Comparison of ENCODE assay signal across 19 mouse cellular contexts in the genomic region with DNA sequence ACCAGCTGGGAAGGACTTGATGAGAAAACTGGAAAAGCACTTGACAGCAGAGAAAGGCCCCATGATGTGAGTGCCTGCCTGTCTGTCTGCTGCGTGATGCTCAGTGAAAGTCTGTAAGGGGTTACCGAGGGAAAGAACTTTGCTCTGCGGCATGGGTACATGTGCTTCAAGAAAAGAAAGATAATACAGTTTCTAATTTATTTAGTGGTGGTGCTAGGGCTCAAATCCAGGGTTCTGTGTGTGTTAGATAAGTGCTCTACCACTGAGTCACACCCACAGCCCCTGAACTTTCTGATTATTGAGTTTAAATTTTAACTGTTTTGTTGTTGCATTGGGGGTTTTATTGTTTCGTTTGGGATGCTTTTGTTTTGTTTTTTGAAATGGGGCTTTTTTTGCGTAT. TPM values are rescaled to one million over a fixed set of nuclear protein-coding genes. Genes with fewer than 3 reads are reported as not detected.
DNase-seq lines count a peak whose midpoint lies in the region; ATAC-seq and TF ChIP-seq lines count a peak whose summit lies in the region.
"Had no signal": no experiment of that assay in that cellular context is flagged by ENCODE, and none has a peak within 500 bp of the region (broad histone marks: within the 10 kb centered on the region; RNA-seq: fewer than 3 reads in every experiment).

No protein-coding gene starts in this region.

- TF ChIP-seq CTCF in G1E (IDR thresholded peaks at IDR 0.05; ENCODE audit: low read depth, low read length) = no peak
- no peak for TF ChIP-seq CTCF in liver, postnatal 0 days (IDR thresholded peaks at IDR 0.05; ENCODE audit: low read depth)
- no peak for TF ChIP-seq CTCF in layer of hippocampus, adult 2 months (conservative IDR thresholded peaks at IDR 0.05)

- TF ChIP-seq EP300 in liver, postnatal 0 days (IDR thresholded peaks at IDR 0.05; ENCODE audit: low read depth) = peak; percentile 90

- H3K27ac ChIP-seq in liver, postnatal 0 days (ENCODE audit: low read depth) = peak overlapping the region; percentile 77
- H3K27ac ChIP-seq in layer of hippocampus, adult 2 months = no peak overlapping the region
- H3K27ac ChIP-seq: heart, adult 2 months; heart, embryonic 15.5 days; kidney, postnatal 0 days; limb, embryonic 15.5 days; neural tube, embryonic 15.5 days had no signal

- peak overlapping the region; percentile 48; the same call in 1 of the 2 replicates for H3K4me3 ChIP-seq in G1E (ENCODE audit: low read depth, low read length)
- H3K4me3 ChIP-seq in liver, postnatal 0 days (ENCODE audit: low read depth, low read length) = peak overlapping the region; percentile 68; the same call in 1 of the 2 replicates
- no peak overlapping the region for H3K4me3 ChIP-seq in layer of hippocampus, adult 2 months
- H3K4me3 ChIP-seq: heart, adult 2 months; heart, embryonic 15.5 days; limb, embryonic 15.5 days; neural tube, embryonic 15.5 days had no signal

- peaks cover 78% of the 10 kb centered on the region for H3K36me3 ChIP-seq in G1E (replicated peaks)
- peaks cover 42% of the 10 kb centered on the region for H3K36me3 ChIP-seq in liver, postnatal 0 days (replicated peaks; ENCODE audit: insufficient read depth, low read length)
- H3K36me3 ChIP-seq: neural tube, embryonic 15.5 days had no signal

- H3K9me3 ChIP-seq in G1E (replicated peaks) = no peaks in the 10 kb centered on the region
- H3K9me3 ChIP-seq in liver, postnatal 0 days (ENCODE audit: low read length) = no peaks in the 10 kb centered on the region
- H3K9me3 ChIP-seq: heart, embryonic 15.5 days; limb, embryonic 15.5 days; neural tube, embryonic 15.5 days had no signal

- H3K4me1 ChIP-seq in G1E (ENCODE audit: insufficient read depth, low read depth, low read length) = peaks cover 78% of the 10 kb centered on the region
- peaks cover 18% of the 10 kb centered on the region for H3K4me1 ChIP-seq in liver, postnatal 0 days (ENCODE audit: insufficient read depth)

- no peak overlapping the region; the same call in 1 of the 2 replicates for H3K9ac ChIP-seq in liver, postnatal 0 days (replicated peaks)
- H3K9ac ChIP-seq: heart, embryonic 15.5 days; limb, embryonic 15.5 days; neural tube, embryonic 15.5 days had no signal

- DNase-seq in G1E (ENCODE audit: low spot score) (no peak), MEL-GATA-1-ER (ENCODE audit: extremely low read depth, low read depth) (peak; percentile 74), liver (peak; percentile 56)
- DNase-seq in liver, postnatal 0 days = peak; percentile 18
- DNase-seq in layer of hippocampus, adult 2 months (ENCODE audit: low spot score in 2 of 2) = no peak
- no peak for DNase-seq in cerebellum, adult 8-10 months
- DNase-seq in frontal cortex, postnatal 10 days (ENCODE audit: low spot score in 2 of 2) = no peak
- DNase-seq: adrenal gland, postnatal 25 days; cerebellum, adult 9-10 months; gastrocnemius, postnatal 25 days; kidney, adult 11 months; midbrain, embryonic 14.5 days; thymus, adult 2 months had no signal

- no peaks in the 10 kb centered on the region for H3K27me3 ChIP-seq in G1E (ENCODE audit: insufficient read depth, low read length)
- H3K27me3 ChIP-seq in liver, postnatal 0 days (ENCODE audit: insufficient read depth, low read length) = no peaks in the 10 kb centered on the region
- H3K27me3 ChIP-seq: heart, embryonic 15.5 days; limb, embryonic 15.5 days; neural tube, embryonic 15.5 days had no signal

- ATAC-seq in G1E (ENCODE audit: extremely low read depth, insufficient number of reproducible peaks, low FRiP score, poor library complexity, severe bottlenecking) = no peak
- peak; percentile 47 for ATAC-seq in liver, postnatal 0 days
- ATAC-seq: lung, postnatal 0 days had no signal

- WGBS in liver, postnatal 0 days (ENCODE audit: insufficient replicate concordance) = 63% methylated on average over 5 of the region's 5 CpGs

- peak overlapping the region; percentile 92 for H3K4me2 ChIP-seq in liver, postnatal 0 days (ENCODE audit: low read depth, low read length)
- H3K4me2 ChIP-seq: heart, embryonic 15.5 days; limb, embryonic 15.5 days; neural tube, embryonic 15.5 days had no signal

RNA-seq across cellular contexts. Expression of a gene that starts 3.9 kb away (rescaled TPM):
- total RNA-seq in G1E (2014; fragmentation: Nextera tagmentation) (60.7 and 84.9 TPM in 2 replicates), G1E (2017) (52.7 and 63.4 TPM in 2 replicates)
- polyA plus RNA-seq in G1E (2012) = 3.4 and 4.1 TPM in 2 replicates
- 19.1 and 22.3 TPM in 2 replicates for polyA plus RNA-seq in liver, postnatal 0 days (2015; fragmentation: Nextera tagmentation; extraction: Ambion mirVana)
- under 1 TPM; 0.52 to 0.64 TPM for total RNA-seq in layer of hippocampus, adult 2 months (2021)

RNA-seq across cellular contexts. Expression of a gene that starts 16.1 kb away (rescaled TPM):
- 109 and 110 TPM in 2 replicates for total RNA-seq in G1E (2014; fragmentation: Nextera tagmentation)
- total RNA-seq in G1E (2017) = 16.9 and 17.1 TPM in 2 replicates
- 84.4 and 103 TPM in 2 replicates for polyA plus RNA-seq in G1E (2012)
- 5.4 and 5.6 TPM in 2 replicates for polyA plus RNA-seq in liver, postnatal 0 days (2015; fragmentation: Nextera tagmentation; extraction: Ambion mirVana)
- total RNA-seq in layer of hippocampus, adult 2 months (2021) = 10 to 100 TPM; 15.4 to 19.0 TPM

RNA-seq across cellular contexts. Expression of a gene that starts 48.1 kb away (rescaled TPM):
- total RNA-seq in G1E (2014; fragmentation: Nextera tagmentation) (25.4 and 29.9 TPM in 2 replicates), G1E (2017) (2.8 and 3.1 TPM in 2 replicates)
- 21.5 and 23.9 TPM in 2 replicates for polyA plus RNA-seq in G1E (2012)
- polyA plus RNA-seq in liver, postnatal 0 days (2015; fragmentation: Nextera tagmentation; extraction: Ambion mirVana) = 1.2 TPM in 2 replicates
- 10 to 100 TPM; 68.6 to 70.9 TPM for total RNA-seq in layer of hippocampus, adult 2 months (2021)

Comparison
In these comparisons a context has a peak if more than half of its experiments do, and no peak if none do; other contexts are left out.
1. DNase-seq: peak in MEL-GATA-1-ER (single experiment), liver (single experiment) and liver, postnatal 0 days (single experiment); none in G1E (single experiment), layer of hippocampus, adult 2 months (0 of 2), cerebellum, adult 8-10 months (single experiment) and frontal cortex, postnatal 10 days (0 of 2).
2. RNA of a gene that starts 3.9 kb away (total RNA-seq): 52.7 to 84.9 TPM in G1E; 0.52 to 0.64 TPM in layer of hippocampus, adult 2 months; every median in the first group is over 10 times any median in the second.